Mouse (Mus musculus) stomach, postnatal 0 days (tissue): Measurements from ENCODE around the gene Ankfy1. TPM values are rescaled to one million over a fixed set of nuclear protein-coding genes. Genes with fewer than 3 reads are reported as not detected.

ENCODE experiments used
- ATAC-seq: fragments of 200-750 bp; cut with Nextera tagmentation; 2 replicates; pipeline ENCODE4 v1.8.0; 2017; ENCODE audit not compliant: low FRiP score, low TSS enrichment
- DNase-seq: peaks from one replicate; pipeline ENCODE4 v3.0.0-alpha.2; 2016; ENCODE audit warnings: low spot score
- H3K27ac ChIP-seq: fragments of 300-500 bp; sonication (generic); replicated peaks from 2 replicates; pipeline ENCODE4 v1.5.1; 2014; ENCODE audit warnings: mild to moderate bottlenecking, control low read depth
- H3K27me3 ChIP-seq: fragments of 300-500 bp; sonication (generic); 2 replicates; pipeline ENCODE4 v1.6.1; 2014; ENCODE audit warnings: low read length; ENCODE audit not compliant: control insufficient read depth, insufficient read depth
- H3K36me3 ChIP-seq: fragments of 300-500 bp; sonication (generic); 2 replicates; pipeline ENCODE4 v1.6.1; 2014; ENCODE audit warnings: low read length, mixed read lengths; ENCODE audit not compliant: control insufficient read depth, insufficient read depth
- H3K4me1 ChIP-seq: fragments of 300-500 bp; sonication (generic); replicated peaks from 2 replicates; pipeline ENCODE4 v1.6.1; 2014; ENCODE audit warnings: antibody characterized with exemption; ENCODE audit not compliant: control insufficient read depth, insufficient read depth
- H3K4me2 ChIP-seq: fragments of 300-500 bp; sonication (generic); replicated peaks from 2 replicates; pipeline ENCODE4 v1.6.1; 2014; ENCODE audit warnings: low read depth, mild to moderate bottlenecking, control low read depth, moderate library complexity
- H3K4me3 ChIP-seq: fragments of 300-500 bp; sonication (generic); 2 replicates; pipeline ENCODE4 v1.5.1; 2014; ENCODE audit warnings: low read depth, low read length, control low read depth
- H3K9ac ChIP-seq: fragments of 300-500 bp; sonication (generic); 2 replicates; pipeline ENCODE4 v1.6.1; 2014; ENCODE audit warnings: mild to moderate bottlenecking, low read length, control low read depth, mixed read lengths
- H3K9me3 ChIP-seq: fragments of 300-500 bp; sonication (generic); 2 replicates; pipeline ENCODE4 v1.6.1; 2016; ENCODE audit warnings: low read length; ENCODE audit not compliant: control insufficient read depth
- CTCF ChIP-seq: IDR thresholded peaks from 2 replicates; pipeline ENCODE4 v1.5.1; 2016; ENCODE audit warnings: antibody characterized with exemption, low read depth, mild to moderate bottlenecking, moderate library complexity
- EP300 ChIP-seq: optimal IDR thresholded peaks from 2 replicates; pipeline ENCODE3; 2016; ENCODE audit warnings: antibody characterized with exemption
- WGBS: fragments of 180-500 bp; shearing (Covaris S2); extraction: QIAGEN DNeasy Blood & Tissue Kit; methylation state at CpG from one replicate; pipeline ENCODE4 v1.1.7; 2014; 5-methylcytosine and 5-hydroxymethylcytosine counted together
- polyA plus RNA-seq: library from polyadenylated mRNA; unstranded; fragments of >200 nt; fragmentation: Nextera tagmentation; extraction: Ambion mirVana; gene quantifications from 2 replicates; pipeline ENCODE4 v1.2.1, GENCODE M21; 2015

Gene Ankfy1
- polyA plus RNA-seq, 1 experiment from 2014 or later, result 7.7 TPM

GRCm38 (mm10) chr11:72805232-72805631, 115.4 kb downstream of the Ankfy1 start:
- H3K4me1 ChIP-seq, result no peaks in the 10 kb centered on the region
- no peak overlapping the region for H3K4me2 ChIP-seq
- WGBS, result 97% methylated on average over 3 of the region's 3 CpGs
- no peak overlapping the region for H3K9ac ChIP-seq
- H3K4me3 ChIP-seq, result no peak overlapping the region
- ATAC-seq, result no peak
- H3K27me3 ChIP-seq, result no peaks in the 10 kb centered on the region
- H3K9me3 ChIP-seq, result no peaks in the 10 kb centered on the region
- TF ChIP-seq EP300, result no peak
- TF ChIP-seq CTCF, result no peak
- no peaks in the 10 kb centered on the region for H3K36me3 ChIP-seq
- no peak for DNase-seq
- no peak overlapping the region for H3K27ac ChIP-seq

- no peak for ATAC-seq
- no peaks in the 10 kb centered on the region for H3K27me3 ChIP-seq
These were observed 116.8 kb downstream of the Ankfy1 start for GRCm38 (mm10) chr11:72806556-72806955.

GRCm38 (mm10) chr11:72807992-72808391, 118.2 kb downstream of the Ankfy1 start:
- no peak overlapping the region for H3K9ac ChIP-seq
- no peaks in the 10 kb centered on the region for H3K27me3 ChIP-seq
- H3K4me3 ChIP-seq, result no peak overlapping the region
- no peaks in the 10 kb centered on the region for H3K36me3 ChIP-seq
- no peak overlapping the region for H3K27ac ChIP-seq
- ATAC-seq (peak; percentile 49; the same call in 1 of the 2 replicates), DNase-seq (peak; percentile 19)
- TF ChIP-seq CTCF, result no peak
- no peak for TF ChIP-seq EP300
- no peaks in the 10 kb centered on the region for H3K9me3 ChIP-seq
- 58% methylated on average over 4 of the region's 4 CpGs for WGBS
- H3K4me1 ChIP-seq, result no peaks in the 10 kb centered on the region
- no peak overlapping the region for H3K4me2 ChIP-seq

More at GRCm38 (mm10) chr11:72806556-72806955, 116.8 kb downstream of the Ankfy1 start:
- no peak overlapping the region for H3K9ac ChIP-seq
- H3K36me3 ChIP-seq, result no peaks in the 10 kb centered on the region
- no peak overlapping the region for H3K4me2 ChIP-seq
- no peak for TF ChIP-seq EP300
- no peak for TF ChIP-seq CTCF
- no peak overlapping the region for H3K27ac ChIP-seq
- no peak overlapping the region for H3K4me3 ChIP-seq
- H3K9me3 ChIP-seq, result no peaks in the 10 kb centered on the region
- H3K4me1 ChIP-seq, result no peaks in the 10 kb centered on the region
- DNase-seq, result no peak
- 58% methylated on average over 2 of the region's 2 CpGs for WGBS

- Histone ChIP-seq H3K4me1 (no peaks in the 10 kb centered on the region), H3K4me2 (no peak overlapping the region), H3K36me3 (no peaks in the 10 kb centered on the region), H3K27ac (no peak overlapping the region), H3K4me3 (no peak overlapping the region), H3K9me3 (no peaks in the 10 kb centered on the region), H3K27me3 (no peaks in the 10 kb centered on the region), H3K9ac (no peak overlapping the region)
- DNase-seq, result no peak
- no peak for ATAC-seq
- TF ChIP-seq EP300 (no peak), CTCF (no peak)
- WGBS, result 95% methylated on average over 4 of the region's 5 CpGs
These were observed 123.9 kb downstream of the Ankfy1 start for GRCm38 (mm10) chr11:72813687-72814086.

- Histone ChIP-seq H3K9me3 (no peaks in the 10 kb centered on the region), H3K27me3 (no peaks in the 10 kb centered on the region), H3K4me1 (no peaks in the 10 kb centered on the region), H3K4me3 (no peak overlapping the region), H3K36me3 (no peaks in the 10 kb centered on the region), H3K9ac (no peak overlapping the region), H3K4me2 (no peak overlapping the region), H3K27ac (no peak overlapping the region)
- DNase-seq (no peak), ATAC-seq (no peak)
- WGBS, result 73% methylated on average over 2 of the region's 2 CpGs
- TF ChIP-seq EP300 (no peak), CTCF (peak; percentile 42)
These were observed 124.4 kb downstream of the Ankfy1 start for GRCm38 (mm10) chr11:72814188-72814587.

- Histone ChIP-seq H3K4me3 (no peak overlapping the region), H3K27me3 (no peaks in the 10 kb centered on the region), H3K36me3 (peaks cover 5% of the 10 kb centered on the region; the same call in 1 of the 2 replicates), H3K4me2 (no peak overlapping the region), H3K9ac (no peak overlapping the region), H3K9me3 (no peaks in the 10 kb centered on the region), H3K27ac (no peak overlapping the region), H3K4me1 (no peaks in the 10 kb centered on the region)
- no peak for TF ChIP-seq CTCF
- no peak for TF ChIP-seq EP300
- ATAC-seq (no peak), DNase-seq (no peak)
- 38% methylated on average over 1 of the region's 1 CpGs for WGBS
These were observed 127.1 kb downstream of the Ankfy1 start for GRCm38 (mm10) chr11:72816859-72817258.
